Mouse (Mus musculus) G1E (cell line): Measurements from ENCODE around the gene Ablim2.

ENCODE experiments used
- CTCF ChIP-seq: IDR thresholded peaks from 2 replicates; pipeline ENCODE4 v1.5.1; 2012; ENCODE audit warnings: low read depth, low read length, inconsistent platforms, mixed read lengths
- GATA1 ChIP-seq: IDR thresholded peaks from 2 replicates; pipeline ENCODE4 v1.6.1; 2012; ENCODE audit warnings: borderline replicate concordance, low read length, inconsistent platforms, mixed read lengths
- GATA2 ChIP-seq: IDR thresholded peaks from 2 replicates; pipeline ENCODE4 v1.6.1; 2012; ENCODE audit warnings: low read depth, low read length, inconsistent platforms, borderline replicate concordance

DNA sequence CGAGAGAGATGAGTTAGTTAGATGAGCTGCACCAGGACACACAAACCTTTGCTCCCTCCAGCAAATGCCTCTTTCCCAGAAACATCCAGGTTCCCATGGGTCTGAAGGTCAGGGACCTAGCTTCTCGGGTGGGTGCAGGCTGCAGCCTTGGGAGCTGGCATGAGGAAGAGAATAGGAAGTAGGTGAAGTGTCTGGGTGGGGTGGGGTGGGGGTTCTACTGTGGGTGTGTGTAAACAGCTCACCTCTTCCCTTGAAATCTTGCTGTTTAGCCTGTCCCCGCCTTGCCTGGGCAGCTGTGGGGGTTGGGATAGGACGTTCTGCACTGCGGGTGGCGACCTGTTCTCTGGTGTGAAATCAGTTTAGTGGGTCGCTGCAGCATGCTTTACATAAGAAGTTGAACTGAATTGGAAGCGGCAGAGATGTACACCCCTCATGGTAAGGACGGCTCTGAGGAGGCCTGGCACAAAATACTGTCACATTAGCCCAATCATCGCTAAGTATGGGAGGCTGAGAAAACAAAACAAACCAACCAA, 25.0 kb downstream of the Ablim2 start:
- TF ChIP-seq CTCF = no peak
- TF ChIP-seq GATA2 = no peak
- no peak for TF ChIP-seq GATA1
